Mouse (Mus musculus) kidney, postnatal 0 days (tissue): ENCODE results near the gene Gm45717. TPM values are rescaled to one million over a fixed set of nuclear protein-coding genes. Genes with fewer than 3 reads are reported as not detected.
A peak's percentile ranks its signal among the peaks of the same experiment; 100 is the strongest.

Experiments
- ATAC-seq: fragments of 200-750 bp; cut with Nextera tagmentation; replicated peaks from 2 replicates; pipeline ENCODE4 v1.8.0; 2017; ENCODE audit warnings: low read depth, moderate number of reproducible peaks, moderate TSS enrichment, moderate library complexity; ENCODE audit not compliant: low FRiP score
- DNase-seq: peaks from one replicate; pipeline ENCODE4 v3.0.0-alpha.2; 2016; ENCODE audit warnings: low spot score
- H3K27ac ChIP-seq: fragments of 300-500 bp; sonication (generic); 2 replicates; pipeline ENCODE4 v1.5.1; 2014; ENCODE audit warnings: mild to moderate bottlenecking
- H3K27me3 ChIP-seq: fragments of 300-500 bp; sonication (generic); 2 replicates; pipeline ENCODE4 v1.6.1; 2014; ENCODE audit warnings: low read length, mixed read lengths; ENCODE audit not compliant: insufficient read depth
- H3K36me3 ChIP-seq: fragments of 300-500 bp; sonication (generic); 2 replicates; pipeline ENCODE4 v1.6.1; 2014; ENCODE audit warnings: low read length, mixed read lengths; ENCODE audit not compliant: insufficient read depth
- H3K4me1 ChIP-seq: fragments of 300-500 bp; sonication (generic); replicated peaks from 2 replicates; pipeline ENCODE4 v1.6.1; 2014; ENCODE audit warnings: antibody characterized with exemption, low read length, mixed read lengths; ENCODE audit not compliant: insufficient read depth
- H3K4me2 ChIP-seq: fragments of 300-500 bp; sonication (generic); 2 replicates; pipeline ENCODE4 v1.6.1; 2014; ENCODE audit warnings: mild to moderate bottlenecking, low read length, moderate library complexity, mixed read lengths
- H3K4me3 ChIP-seq: fragments of 300-500 bp; sonication (generic); replicated peaks from 2 replicates; pipeline ENCODE4 v1.5.1; 2014; ENCODE audit warnings: low read depth, low read length
- H3K9ac ChIP-seq: fragments of 300-500 bp; sonication (generic); 2 replicates; pipeline ENCODE4 v1.6.1; 2014; ENCODE audit warnings: low read depth, low read length
- H3K9me3 ChIP-seq: fragments of 300-500 bp; sonication (generic); replicated peaks from 2 replicates; pipeline ENCODE4 v1.6.1; 2016; ENCODE audit warnings: low read length, inconsistent platforms, mixed read lengths
- CTCF ChIP-seq: IDR thresholded peaks from 2 replicates; pipeline ENCODE4 v1.5.1; 2016; ENCODE audit warnings: antibody characterized with exemption, low read depth, mild to moderate bottlenecking, moderate library complexity
- WGBS: fragments of 180-500 bp; shearing (Covaris S2); extraction: QIAGEN DNeasy Blood & Tissue Kit; methylation state at CpG from one replicate; pipeline ENCODE4 v1.1.7; 2014; 5-methylcytosine and 5-hydroxymethylcytosine counted together
- polyA plus RNA-seq: library from polyadenylated mRNA; unstranded; fragments of >200 nt; fragmentation: Nextera tagmentation; extraction: Ambion mirVana; gene quantifications from 2 replicates; pipeline ENCODE4 v1.2.1, GENCODE M21; 2015

Gm45717 gene
- polyA plus RNA-seq, 1 experiment from 2014 or later = 0.45 TPM

DNA sequence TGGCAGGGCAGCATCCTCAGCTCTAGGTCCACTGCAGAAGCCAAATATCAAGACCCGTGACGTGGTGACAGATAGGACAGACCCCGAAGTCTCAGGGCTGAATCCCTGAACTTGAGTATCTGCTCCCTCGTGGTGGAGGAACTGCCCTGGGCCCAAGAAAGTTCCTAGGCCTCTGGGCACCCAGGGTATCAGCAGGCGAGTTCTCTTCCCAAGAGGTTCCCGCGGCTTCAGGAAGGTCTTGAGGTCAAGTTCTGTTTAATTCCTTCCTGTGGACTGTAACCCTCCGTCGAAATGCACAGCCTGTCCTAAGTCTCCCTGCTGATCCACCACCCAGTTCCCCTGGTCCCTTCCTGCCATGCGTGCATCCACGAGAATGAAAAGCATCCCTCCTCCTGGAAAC is 2.6 kb downstream of the Gm45717 start:
- no peak for DNase-seq
- 69% methylated on average over 11 of the region's 11 CpGs for WGBS
- Histone ChIP-seq H3K27ac (0 out of 2 replicates have a peak overlapping the region, but pooled peaks have one; percentile 19), H3K4me3 (no peak overlapping the region), H3K9me3 (no peaks in the 10 kb centered on the region), H3K4me2 (peak overlapping the region; percentile 64; the same call in 1 of the 2 replicates), H3K4me1 (peaks cover 32% of the 10 kb centered on the region), H3K36me3 (0 out of 2 replicates have a peak, but pooled peaks cover 5% of the 10 kb centered on the region), H3K9ac (0 out of 2 replicates have a peak overlapping the region, but pooled peaks have one; percentile 65), H3K27me3 (no peaks in the 10 kb centered on the region)
- TF ChIP-seq CTCF = no peak
- ATAC-seq = no peak

GRCm38 (mm10) chr7:140952441-140952840 is 3.3 kb downstream of the Gm45717 start:
- Histone ChIP-seq H3K27me3 (no peaks in the 10 kb centered on the region), H3K4me2 (no peak overlapping the region), H3K4me3 (no peak overlapping the region), H3K9ac (no peak overlapping the region), H3K27ac (no peak overlapping the region), H3K4me1 (peaks cover 32% of the 10 kb centered on the region), H3K9me3 (no peaks in the 10 kb centered on the region), H3K36me3 (0 out of 2 replicates have a peak, but pooled peaks cover 9% of the 10 kb centered on the region)
- no peak for TF ChIP-seq CTCF
- ATAC-seq (no peak), DNase-seq (no peak)
- WGBS = 73% methylated on average over 7 of the region's 7 CpGs

DNA sequence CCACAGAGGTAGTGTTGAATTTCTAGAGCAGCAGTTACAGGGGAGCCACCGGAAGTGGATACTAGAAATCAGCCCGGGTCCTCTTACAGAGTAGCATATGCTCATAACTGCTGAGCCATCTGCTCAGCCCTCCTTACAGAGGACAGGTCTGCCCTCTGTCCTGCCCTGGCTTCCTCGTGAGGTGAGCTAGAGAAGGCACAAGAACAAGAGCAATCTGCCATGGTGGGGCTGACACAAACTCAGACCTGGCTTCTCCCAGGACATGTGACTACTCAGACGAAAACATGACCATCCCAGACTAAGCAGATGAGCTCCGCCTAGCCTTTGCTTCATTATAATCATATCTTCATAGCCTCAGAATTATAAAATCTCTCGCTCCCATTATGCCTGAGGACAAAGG is 4.0 kb downstream of the Gm45717 start:
- Histone ChIP-seq H3K36me3 (0 out of 2 replicates have a peak, but pooled peaks cover 12% of the 10 kb centered on the region), H3K4me1 (peaks cover 32% of the 10 kb centered on the region), H3K4me2 (no peak overlapping the region), H3K9ac (no peak overlapping the region), H3K4me3 (no peak overlapping the region), H3K9me3 (no peaks in the 10 kb centered on the region), H3K27ac (no peak overlapping the region), H3K27me3 (no peaks in the 10 kb centered on the region)
- ATAC-seq (no peak), DNase-seq (no peak)
- no peak for TF ChIP-seq CTCF
- 54% methylated on average over 6 of the region's 6 CpGs for WGBS

DNA sequence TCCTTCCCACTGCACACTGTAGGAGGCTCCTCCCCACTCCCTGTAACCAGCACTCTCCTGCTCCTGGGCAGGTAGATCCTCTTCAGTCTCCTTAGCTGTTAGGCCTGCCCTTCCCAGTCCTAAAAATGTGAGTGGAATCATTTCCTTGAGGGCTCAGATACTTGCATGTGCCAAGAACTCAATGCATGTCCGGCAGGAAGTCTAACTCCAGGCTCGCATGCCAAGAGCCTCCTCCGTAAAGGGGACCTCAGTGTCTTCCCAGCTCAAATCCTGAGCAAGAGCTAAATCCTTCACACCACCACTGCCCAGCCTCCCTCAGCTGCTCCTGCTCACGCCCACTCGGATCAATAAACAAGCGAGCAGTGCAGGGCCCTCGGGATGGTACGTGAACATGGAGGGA is 4.7 kb downstream of the Gm45717 start:
- ATAC-seq = no peak
- H3K9ac ChIP-seq = no peak overlapping the region
- H3K27me3 ChIP-seq = no peaks in the 10 kb centered on the region
- H3K4me1 ChIP-seq = peaks cover 26% of the 10 kb centered on the region
- WGBS = 15% methylated on average over 8 of the region's 8 CpGs
- peak; percentile 46 for DNase-seq
- TF ChIP-seq CTCF = no peak
- H3K27ac ChIP-seq = peak overlapping the region; percentile 52
- no peaks in the 10 kb centered on the region for H3K9me3 ChIP-seq
- H3K36me3 ChIP-seq = 0 out of 2 replicates have a peak, but pooled peaks cover 17% of the 10 kb centered on the region
- H3K4me3 ChIP-seq = no peak overlapping the region
- no peak overlapping the region; the same call in 1 of the 2 replicates for H3K4me2 ChIP-seq

DNA sequence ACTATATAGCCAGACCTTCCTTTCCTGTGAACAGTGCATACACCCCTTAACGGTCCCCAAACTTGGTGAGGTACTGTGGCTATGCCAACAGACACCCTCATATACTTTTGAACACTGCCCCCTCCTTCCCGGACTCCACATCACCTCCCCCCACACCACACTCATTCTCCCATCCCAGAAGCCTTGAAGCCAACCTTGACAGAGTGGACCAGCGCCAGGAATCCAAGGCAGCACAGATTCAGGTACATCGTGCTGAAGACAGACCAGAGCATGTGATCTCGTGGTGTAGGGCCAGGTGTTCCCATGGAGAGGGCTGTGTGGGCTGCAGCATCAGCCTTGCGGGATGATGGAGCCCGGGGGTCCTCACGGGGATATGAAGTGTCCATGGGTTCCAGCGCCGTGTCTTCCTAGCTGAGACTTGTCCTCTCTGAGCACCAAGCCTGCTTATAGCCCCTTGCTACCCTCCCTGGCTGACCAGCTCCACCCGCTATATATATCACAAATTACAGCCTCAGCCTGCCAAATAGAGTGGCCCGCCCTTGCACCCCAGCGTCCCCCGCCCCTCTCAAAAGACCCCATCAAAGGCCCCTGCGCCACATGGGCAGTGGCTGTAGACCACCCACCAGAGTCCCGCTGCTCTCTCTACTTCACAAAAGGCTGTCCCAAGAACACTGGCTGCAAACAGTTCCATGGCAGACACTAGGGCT is 5.8 kb downstream of the Gm45717 start, which contains the start of gene Ifitm5:
TSS of gene Ifitm5 (minus strand) at position 468 of the 707 bp plus-strand sequence.
- no peak for TF ChIP-seq CTCF

GRCm38 (mm10) chr7:140949255-140949654 is 6.5 kb downstream of the Gm45717 start:
- H3K9ac ChIP-seq = no peak overlapping the region
- no peak for TF ChIP-seq CTCF
- ATAC-seq (no peak), DNase-seq (no peak)
- H3K4me3 ChIP-seq = no peak overlapping the region
- H3K4me1 ChIP-seq = peaks cover 21% of the 10 kb centered on the region
- WGBS = 84% methylated on average over 6 of the region's 6 CpGs
- H3K9me3 ChIP-seq = no peaks in the 10 kb centered on the region
- no peak overlapping the region for H3K4me2 ChIP-seq
- H3K36me3 ChIP-seq = 0 out of 2 replicates have a peak, but pooled peaks cover 21% of the 10 kb centered on the region
- H3K27me3 ChIP-seq = no peaks in the 10 kb centered on the region
- H3K27ac ChIP-seq = no peak overlapping the region

More for the DNA sequence above, 5.8 kb downstream of the Gm45717 start, which contains the start of gene Ifitm5:
- H3K9me3 ChIP-seq = no peaks in the 10 kb centered on the region
- no peak within 1 kb of the TSS; the same call in 1 of the 2 replicates for H3K4me2 ChIP-seq
- H3K4me3 ChIP-seq = no peak within 1 kb of the TSS
- H3K4me1 ChIP-seq = peaks cover 26% of the 10 kb centered on the region
- H3K27ac ChIP-seq = peak within 1 kb of the TSS; percentile 52
- 58% methylated on average over 16 of the region's 16 CpGs for WGBS
- no peak for ATAC-seq
- DNase-seq = no peak
- no peaks in the 10 kb centered on the region for H3K27me3 ChIP-seq
- 0 out of 2 replicates have a peak within 1 kb of the TSS, but pooled peaks have one; percentile 5 for H3K9ac ChIP-seq
- 0 out of 2 replicates have a peak, but pooled peaks cover 18% of the 10 kb centered on the region for H3K36me3 ChIP-seq
